Mouse (Mus musculus) embryonic facial prominence, embryonic 15.5 days (tissue): ENCODE data around the gene Ptafr. TPM values are rescaled to one million over a fixed set of nuclear protein-coding genes. Genes with fewer than 3 reads are reported as not detected.
"Not testable (repeated sequence)": the region's sequence is repeated elsewhere in the genome, so short reads cannot be mapped to it uniquely, and the experiment has no call there.

ENCODE experiments used
- ATAC-seq: fragments of 200-750 bp; cut with Nextera tagmentation; 2 replicates; pipeline ENCODE4 v1.8.0; 2017; ENCODE audit warnings: low read depth, moderate TSS enrichment; ENCODE audit not compliant: insufficient number of reproducible peaks, low FRiP score, low TSS enrichment
- H3K27ac ChIP-seq: fragments of 300-500 bp; sonication (generic); replicated peaks from 2 replicates; pipeline ENCODE4 v1.5.1; 2015; ENCODE audit warnings: mild to moderate bottlenecking, inconsistent platforms
- H3K27me3 ChIP-seq: fragments of 300-500 bp; sonication (generic); 2 replicates; pipeline ENCODE4 v1.6.1; 2015; ENCODE audit warnings: inconsistent platforms
- H3K36me3 ChIP-seq: fragments of 300-500 bp; sonication (generic); 2 replicates; pipeline ENCODE4 v1.6.1; 2015; ENCODE audit warnings: mild to moderate bottlenecking, inconsistent platforms
- H3K4me1 ChIP-seq: fragments of 300-500 bp; sonication (generic); 2 replicates; pipeline ENCODE4 v1.6.1; 2015; ENCODE audit warnings: inconsistent platforms
- H3K4me2 ChIP-seq: fragments of 300-500 bp; sonication (generic); replicated peaks from 2 replicates; pipeline ENCODE4 v1.6.1; 2015; ENCODE audit warnings: mild to moderate bottlenecking, inconsistent platforms
- H3K4me3 ChIP-seq: fragments of 300-500 bp; sonication (generic); replicated peaks from 2 replicates; pipeline ENCODE4 v1.5.1; 2015; ENCODE audit warnings: mild to moderate bottlenecking, inconsistent platforms
- H3K9ac ChIP-seq: fragments of 300-500 bp; sonication (generic); 2 replicates; pipeline ENCODE4 v1.6.1; 2015; ENCODE audit warnings: inconsistent platforms
- H3K9me3 ChIP-seq: fragments of 300-500 bp; sonication (generic); replicated peaks from 2 replicates; pipeline ENCODE4 v1.6.1; 2016; ENCODE audit warnings: inconsistent platforms
- WGBS: fragments of 180-500 bp; shearing (Covaris S2); methylation state at CpG from one replicate; pipeline ENCODE4 v1.1.7; 2015; 5-methylcytosine and 5-hydroxymethylcytosine counted together
- polyA plus RNA-seq: library from polyadenylated mRNA; unstranded; fragments of >200 nt; fragmentation: Nextera tagmentation; extraction: Ambion mirVana; gene quantifications from 2 replicates; pipeline ENCODE4 v1.2.1, GENCODE M21; 2015

Gene Ptafr
- polyA plus RNA-seq, 1 experiment from 2014 or later: 1.4 TPM

DNA sequence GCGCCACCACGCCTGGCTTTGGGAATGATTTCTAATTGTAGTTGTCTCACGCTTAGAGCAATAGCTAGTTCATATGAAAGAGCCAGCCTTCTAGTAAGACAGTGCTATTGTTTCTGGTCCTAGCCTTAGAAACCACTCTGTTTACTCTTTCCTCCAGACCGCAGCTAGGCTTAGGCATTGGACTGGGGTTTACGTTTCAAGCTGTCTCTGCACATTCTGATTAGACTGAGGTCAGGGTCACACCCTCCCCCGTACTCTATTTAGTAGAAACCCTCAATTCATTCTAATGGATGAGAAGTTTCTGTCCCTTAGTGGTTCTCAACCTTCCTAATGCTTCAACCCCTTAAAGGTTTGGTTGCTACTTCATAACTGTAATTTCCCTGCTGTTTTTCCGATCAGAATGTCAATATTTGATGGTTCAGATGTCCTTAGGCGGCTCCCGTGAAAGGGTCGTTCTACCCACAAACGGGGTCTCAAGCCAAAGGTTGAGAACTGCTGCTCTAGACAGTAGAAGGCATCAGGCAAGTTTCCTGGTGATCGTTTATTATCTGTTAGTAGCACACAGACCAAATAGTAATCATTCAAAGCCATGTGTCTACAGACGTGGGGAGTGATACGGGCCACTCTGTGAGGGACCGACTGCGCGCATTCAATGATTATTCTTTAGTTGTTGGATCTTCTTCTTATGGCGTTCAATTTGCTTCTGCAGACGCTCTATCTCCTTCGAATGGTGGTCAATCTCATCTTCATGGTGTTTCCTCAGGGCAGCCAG, 33.6 kb upstream of the Ptafr start:
- Histone ChIP-seq H3K36me3 (peaks cover 18% of the 10 kb centered on the region), H3K4me2 (no peak overlapping the region), H3K9ac (no peak overlapping the region), H3K9me3 (no peaks in the 10 kb centered on the region), H3K27me3 (no peaks in the 10 kb centered on the region), H3K4me3 (no peak overlapping the region), H3K4me1 (peaks cover 22% of the 10 kb centered on the region), H3K27ac (no peak overlapping the region)
- 94% methylated on average over 20 of the region's 20 CpGs for WGBS
- no peak for ATAC-seq

- WGBS: 14% methylated on average over 5 of the region's 5 CpGs
- ATAC-seq: 0 out of 2 replicates have a peak, but pooled peaks have one; percentile 15
- H3K27me3 ChIP-seq: no peaks in the 10 kb centered on the region
- peak overlapping the region; percentile 99 for H3K27ac ChIP-seq
- peak overlapping the region; percentile 95 for H3K9ac ChIP-seq
- H3K4me2 ChIP-seq: peak overlapping the region; percentile 78
- H3K9me3 ChIP-seq: no peaks in the 10 kb centered on the region
- H3K36me3 ChIP-seq: peaks cover 18% of the 10 kb centered on the region
- peaks cover 36% of the 10 kb centered on the region for H3K4me1 ChIP-seq
- peak overlapping the region; percentile 84 for H3K4me3 ChIP-seq
These were observed 31.4 kb upstream of the Ptafr start for GRCm38 (mm10) chr4:132532496-132532895.

- peak within 1 kb of the TSS; percentile 95 for H3K9ac ChIP-seq
- under 1% methylated on average over 63 of the region's 63 CpGs for WGBS
- peak within 1 kb of the TSS; percentile 84 for H3K4me3 ChIP-seq
- no peaks in the 10 kb centered on the region for H3K9me3 ChIP-seq
- ATAC-seq: peak; percentile 88
- no peaks in the 10 kb centered on the region for H3K27me3 ChIP-seq
- H3K4me1 ChIP-seq: peaks cover 36% of the 10 kb centered on the region
- peak within 1 kb of the TSS; percentile 78 for H3K4me2 ChIP-seq
- peaks cover 20% of the 10 kb centered on the region for H3K36me3 ChIP-seq
- peak within 1 kb of the TSS; percentile 99 for H3K27ac ChIP-seq
These were observed 30.6 kb upstream of the Ptafr start, which contains the start of gene Atpif1 for GRCm38 (mm10) chr4:132532981-132533916. Gene Atpif1 (minus strand): TSS chr4:132533659.

DNA sequence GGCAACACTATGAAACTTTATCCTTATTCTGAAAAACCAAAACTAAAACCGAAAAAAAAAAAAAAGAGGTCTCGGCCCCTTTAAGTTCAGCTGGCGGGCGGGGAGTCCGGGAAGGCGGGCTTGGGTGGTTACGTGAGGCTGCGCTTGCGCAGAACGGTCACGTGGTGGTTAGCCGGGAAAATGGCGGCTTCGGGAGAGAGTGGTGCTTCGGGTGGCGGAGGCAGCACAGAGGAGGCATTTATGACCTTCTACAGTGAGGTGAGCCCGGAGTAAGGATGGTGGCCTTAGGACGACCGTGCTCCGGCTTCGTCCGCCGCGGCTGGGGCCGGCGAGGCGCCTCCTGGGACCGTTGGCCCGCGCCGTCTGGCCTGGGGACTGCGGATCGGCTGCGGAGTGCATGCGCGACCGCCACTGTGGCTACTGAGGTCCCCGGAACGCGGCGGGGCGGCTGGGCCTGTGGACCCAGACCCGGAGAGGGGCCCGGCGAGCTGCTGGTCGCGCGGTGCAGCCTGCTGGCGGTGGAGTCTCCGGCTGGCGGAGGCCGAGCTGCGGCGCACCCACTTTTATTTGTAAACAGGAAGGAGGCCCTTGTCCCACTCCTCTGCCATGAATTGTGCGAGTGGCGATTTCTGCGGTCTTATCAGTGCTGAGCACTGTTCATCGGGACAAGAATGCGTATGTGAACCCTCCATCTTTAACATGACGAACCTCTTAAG, 28.3 kb upstream of the Ptafr start, which contains the start of gene Dnajc8:
Dnajc8 (plus strand) TSS at position 145 of the 716 bp plus-strand sequence.
- no peaks in the 10 kb centered on the region for H3K9me3 ChIP-seq
- H3K27me3 ChIP-seq: no peaks in the 10 kb centered on the region
- peaks cover 26% of the 10 kb centered on the region for H3K36me3 ChIP-seq
- peaks cover 36% of the 10 kb centered on the region for H3K4me1 ChIP-seq
- peak within 1 kb of the TSS; percentile 81 for H3K4me2 ChIP-seq
- under 1% methylated on average over 60 of the region's 60 CpGs for WGBS
- peak within 1 kb of the TSS; percentile 86 for H3K9ac ChIP-seq
- peak within 1 kb of the TSS; percentile 84 for H3K27ac ChIP-seq
- peak; percentile 87 for ATAC-seq
- H3K4me3 ChIP-seq: peak within 1 kb of the TSS; percentile 85

DNA sequence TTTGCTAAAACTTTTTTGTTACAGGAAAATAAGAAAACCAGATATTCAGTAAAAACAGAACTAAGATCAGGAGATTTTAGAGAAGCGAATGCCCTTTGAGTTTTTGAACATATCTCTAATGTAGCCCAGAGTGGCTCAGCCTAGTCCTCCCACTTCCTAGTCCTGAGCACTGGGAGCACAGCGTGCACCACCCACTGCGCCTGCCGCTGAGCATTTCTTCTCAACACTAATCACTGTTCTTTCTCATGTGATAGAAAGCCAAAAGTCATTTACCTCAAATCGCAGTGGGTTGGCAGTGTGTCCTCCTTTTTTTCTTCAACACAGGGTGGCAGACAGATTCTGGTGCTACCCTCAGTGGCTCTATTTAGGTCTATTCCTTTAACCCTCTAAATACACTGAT, 24.4 kb upstream of the Ptafr start:
- no peak for ATAC-seq
- H3K9me3 ChIP-seq: no peaks in the 10 kb centered on the region
- 96% methylated on average over 5 of the region's 5 CpGs for WGBS
- H3K9ac ChIP-seq: no peak overlapping the region
- peaks cover 14% of the 10 kb centered on the region for H3K4me1 ChIP-seq
- H3K27ac ChIP-seq: no peak overlapping the region
- H3K36me3 ChIP-seq: peaks cover 56% of the 10 kb centered on the region
- no peak overlapping the region for H3K4me2 ChIP-seq
- H3K27me3 ChIP-seq: no peaks in the 10 kb centered on the region
- no peak overlapping the region for H3K4me3 ChIP-seq

DNA sequence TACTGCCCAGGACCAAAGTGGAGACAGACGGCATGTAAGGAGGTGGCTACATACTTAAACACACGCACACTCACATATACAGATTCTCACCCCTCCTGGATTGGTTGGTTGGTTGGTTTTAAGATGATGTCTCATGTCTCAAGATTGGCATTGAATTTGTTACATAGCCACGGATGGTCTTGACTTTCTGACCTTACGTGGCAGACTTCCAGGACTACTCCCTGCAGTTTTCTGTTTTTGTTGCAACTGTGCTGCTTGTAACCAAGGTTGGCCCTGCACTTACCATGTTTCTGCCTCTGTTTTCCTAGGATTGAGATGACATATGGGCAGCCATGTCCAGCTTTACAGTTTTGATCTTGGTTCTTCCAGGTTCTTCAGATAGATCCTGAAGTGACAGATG, 22.5 kb upstream of the Ptafr start:
- H3K27ac ChIP-seq: no peak overlapping the region
- no peak overlapping the region for H3K9ac ChIP-seq
- H3K4me2 ChIP-seq: no peak overlapping the region
- WGBS: 85% methylated on average over 4 of the region's 4 CpGs
- no peaks in the 10 kb centered on the region for H3K27me3 ChIP-seq
- H3K36me3 ChIP-seq: peaks cover 74% of the 10 kb centered on the region
- H3K9me3 ChIP-seq: no peaks in the 10 kb centered on the region
- peaks cover 10% of the 10 kb centered on the region for H3K4me1 ChIP-seq
- no peak for ATAC-seq
- no peak overlapping the region for H3K4me3 ChIP-seq

DNA sequence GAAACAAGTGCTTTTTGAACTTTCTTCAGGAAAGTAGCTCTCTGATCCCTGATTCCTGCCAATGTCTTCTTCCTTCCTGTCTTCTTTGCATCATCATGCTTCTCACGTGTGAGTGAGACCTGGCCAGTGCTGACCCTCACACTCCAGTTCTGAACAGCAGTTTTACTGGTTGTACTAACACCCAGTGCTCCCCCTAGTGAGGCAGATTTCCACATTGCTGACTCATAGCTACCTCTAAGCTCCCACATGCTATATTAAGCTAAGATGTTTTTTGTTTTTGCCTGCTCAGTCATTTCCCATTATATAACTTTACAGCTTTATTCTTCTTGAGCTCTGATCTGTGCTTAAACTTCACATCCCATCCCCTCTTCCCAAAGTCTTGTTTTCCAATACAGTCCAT, 21.1 kb upstream of the Ptafr start:
- H3K9ac ChIP-seq: no peak overlapping the region
- ATAC-seq: no peak

GRCm38 (mm10) chr4:132545851-132546250, 18.0 kb upstream of the Ptafr start:
- Histone ChIP-seq H3K36me3 (peaks cover 94% of the 10 kb centered on the region), H3K9ac (no peak overlapping the region), H3K27me3 (no peaks in the 10 kb centered on the region), H3K4me1 (no peaks in the 10 kb centered on the region), H3K4me2 (no peak overlapping the region), H3K4me3 (no peak overlapping the region), H3K9me3 (no peaks in the 10 kb centered on the region), H3K27ac (no peak overlapping the region)
- WGBS: 33% methylated on average over 8 of the region's 8 CpGs
- no peak for ATAC-seq

More for the DNA sequence above, 21.1 kb upstream of the Ptafr start:
- Histone ChIP-seq H3K27me3 (no peaks in the 10 kb centered on the region), H3K4me1 (no peaks in the 10 kb centered on the region), H3K4me3 (no peak overlapping the region), H3K4me2 (no peak overlapping the region), H3K27ac (no peak overlapping the region), H3K36me3 (peaks cover 87% of the 10 kb centered on the region), H3K9me3 (no peaks in the 10 kb centered on the region)
- 52% methylated on average over 1 of the region's 1 CpGs for WGBS

DNA sequence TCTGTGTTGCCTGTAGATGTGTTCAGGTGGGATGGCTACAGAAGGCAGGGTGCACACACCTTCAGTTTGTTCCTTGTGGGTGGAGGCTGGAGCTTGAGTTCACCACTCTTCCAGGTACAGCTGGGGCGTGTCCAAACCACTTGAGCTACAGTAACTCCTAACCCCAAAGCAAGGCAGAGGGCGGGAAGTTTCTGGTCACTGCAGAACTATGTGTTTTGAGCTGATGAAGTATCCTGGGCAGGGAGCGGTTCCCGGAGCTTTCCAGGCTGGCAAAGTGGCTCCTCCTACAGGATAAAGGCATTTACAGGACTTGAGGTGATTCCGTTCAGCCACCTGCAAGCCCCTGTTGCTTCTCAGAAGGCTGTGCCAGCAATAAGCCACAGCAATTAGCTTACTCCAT, 9.6 kb upstream of the Ptafr start:
- Histone ChIP-seq H3K4me1 (no peaks in the 10 kb centered on the region), H3K27me3 (no peaks in the 10 kb centered on the region), H3K9me3 (no peaks in the 10 kb centered on the region), H3K4me2 (no peak overlapping the region), H3K36me3 (peaks cover 45% of the 10 kb centered on the region), H3K27ac (no peak overlapping the region), H3K4me3 (no peak overlapping the region), H3K9ac (no peak overlapping the region)
- ATAC-seq: no peak
- 64% methylated on average over 5 of the region's 5 CpGs for WGBS

DNA sequence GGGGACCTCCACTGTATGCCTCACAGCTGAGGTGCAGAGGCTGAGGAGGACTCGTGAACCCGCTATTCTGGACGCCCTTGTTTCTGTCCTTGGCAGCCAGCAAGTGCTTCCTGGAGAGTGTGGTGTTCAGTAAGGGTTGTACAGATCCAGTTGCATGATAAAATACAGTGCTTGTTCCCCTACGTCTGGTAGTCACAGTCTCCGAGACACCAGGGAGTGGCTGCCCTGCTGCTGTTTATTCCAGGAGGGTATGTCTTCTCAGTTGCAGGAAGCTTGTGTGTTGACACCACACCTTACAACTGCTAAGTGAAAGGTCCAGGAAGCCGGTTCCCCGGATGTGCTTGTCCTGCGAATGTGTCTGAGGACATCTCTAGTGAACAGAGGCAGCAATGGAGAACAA, 9.2 kb upstream of the Ptafr start:
- whole genome bisulfite sequencing: 74% methylated on average over 8 of the region's 8 CpGs
- no peak for ATAC-seq
- Histone ChIP-seq H3K36me3 (peaks cover 41% of the 10 kb centered on the region), H3K9ac (no peak overlapping the region), H3K9me3 (no peaks in the 10 kb centered on the region), H3K4me2 (no peak overlapping the region), H3K27me3 (no peaks in the 10 kb centered on the region), H3K27ac (no peak overlapping the region), H3K4me1 (no peaks in the 10 kb centered on the region), H3K4me3 (no peak overlapping the region)

GRCm38 (mm10) chr4:132555550-132555949, 8.3 kb upstream of the Ptafr start:
- not testable (repeated sequence) for ATAC-seq, H3K4me1 ChIP-seq, H3K9ac ChIP-seq, H3K27me3 ChIP-seq, H3K4me2 ChIP-seq, H3K9me3 ChIP-seq, H3K4me3 ChIP-seq, H3K27ac ChIP-seq
- H3K36me3 ChIP-seq: peaks cover 34% of the 10 kb centered on the region
- 91% methylated on average over 7 of the region's 7 CpGs for WGBS
